Mouse (Mus musculus) olfactory bulb, adult 2 months (tissue): ENCODE results near the gene Exoc4. TPM values are rescaled to one million over a fixed set of nuclear protein-coding genes. Genes with fewer than 3 reads are reported as not detected.

Experiments used
- H3K27ac ChIP-seq: fragments of 200-500 bp; 2 replicates; pipeline ENCODE4 v1.5.1; 2012; ENCODE audit warnings: low read depth, low read length; ENCODE audit not compliant: insufficient read depth
- H3K4me1 ChIP-seq: fragments of 200-500 bp; 2 replicates; pipeline ENCODE4 v1.6.1; 2012; ENCODE audit warnings: low read length; ENCODE audit not compliant: control insufficient read depth, insufficient read depth
- H3K4me3 ChIP-seq: fragments of 200-500 bp; 2 replicates; pipeline ENCODE4 v1.5.1; 2012; ENCODE audit warnings: mild to moderate bottlenecking, low read depth, low read length, moderate library complexity; ENCODE audit not compliant: insufficient read depth
- CTCF ChIP-seq: fragments of 200-500 bp; IDR thresholded peaks from 2 replicates; pipeline ENCODE4 v1.5.1; 2012; ENCODE audit warnings: low read depth, mild to moderate bottlenecking, low read length, moderate library complexity; ENCODE audit not compliant: insufficient read depth
- POLR2A ChIP-seq: fragments of 200-500 bp; IDR thresholded peaks from 2 replicates; pipeline ENCODE4 v1.6.1; 2012; ENCODE audit warnings: mild to moderate bottlenecking, low read depth, low read length, moderate library complexity; ENCODE audit not compliant: insufficient read depth
- WGBS: fragments of 180-500 bp; shearing (Covaris S2); methylation state at CpG from one replicate; pipeline ENCODE4 v1.1.7; 2018; 5-methylcytosine and 5-hydroxymethylcytosine counted together
- polyA plus RNA-seq: library from polyadenylated mRNA; stranded (reverse); fragments of >200 nt; gene quantifications from 2 replicates; pipeline ENCODE4 v1.2.4, GENCODE M21; 2012; ENCODE audit warnings: low replicate concordance; ENCODE audit not compliant: missing spikeins, insufficient read depth, insufficient read length

Gene Exoc4
- polyA plus RNA-seq, 1 experiment: not detected

GRCm38 (mm10) chr6:33708907-33709306, 460.0 kb downstream of the Exoc4 start:
- H3K4me3 ChIP-seq: no peak overlapping the region
- no peak overlapping the region for H3K27ac ChIP-seq
- 0 out of 2 replicates have a peak, but pooled peaks cover 2% of the 10 kb centered on the region for H3K4me1 ChIP-seq
- WGBS: 73% methylated on average over 4 of the region's 4 CpGs
- TF ChIP-seq POLR2A (no peak), CTCF (no peak)

GRCm38 (mm10) chr6:33709340-33709739, 460.5 kb downstream of the Exoc4 start:
- H3K27ac ChIP-seq: no peak overlapping the region
- no peak overlapping the region for H3K4me3 ChIP-seq
- WGBS: 91% methylated on average over 5 of the region's 5 CpGs
- 0 out of 2 replicates have a peak, but pooled peaks cover 2% of the 10 kb centered on the region for H3K4me1 ChIP-seq
- TF ChIP-seq CTCF (no peak), POLR2A (no peak)

GRCm38 (mm10) chr6:33711742-33712141, 462.9 kb downstream of the Exoc4 start:
- H3K4me3 ChIP-seq: no peak overlapping the region
- no peak for TF ChIP-seq POLR2A
- TF ChIP-seq CTCF: no peak
- no peak overlapping the region for H3K27ac ChIP-seq
- WGBS: 74% methylated on average over 3 of the region's 3 CpGs
- 0 out of 2 replicates have a peak, but pooled peaks cover 2% of the 10 kb centered on the region for H3K4me1 ChIP-seq

GRCm38 (mm10) chr6:33712540-33713118, 463.7 kb downstream of the Exoc4 start:
- WGBS: 65% methylated on average over 7 of the region's 7 CpGs

GRCm38 (mm10) chr6:33716254-33716965, 467.5 kb downstream of the Exoc4 start:
- Histone ChIP-seq H3K4me1 (0 out of 2 replicates have a peak, but pooled peaks cover 2% of the 10 kb centered on the region), H3K27ac (no peak overlapping the region), H3K4me3 (no peak overlapping the region)
- TF ChIP-seq CTCF (no peak), POLR2A (no peak)
- WGBS: 65% methylated on average over 6 of the region's 6 CpGs

More at GRCm38 (mm10) chr6:33712540-33713118, 463.7 kb downstream of the Exoc4 start:
- TF ChIP-seq POLR2A (no peak), CTCF (no peak)
- no peak overlapping the region for H3K27ac ChIP-seq
- 0 out of 2 replicates have a peak, but pooled peaks cover 2% of the 10 kb centered on the region for H3K4me1 ChIP-seq
- no peak overlapping the region for H3K4me3 ChIP-seq

- no peak for TF ChIP-seq POLR2A
- no peak for TF ChIP-seq CTCF
- Histone ChIP-seq H3K27ac (no peak overlapping the region), H3K4me3 (no peak overlapping the region), H3K4me1 (no peaks in the 10 kb centered on the region)
- 41% methylated on average over 4 of the region's 4 CpGs for WGBS
These were observed 472.3 kb downstream of the Exoc4 start for GRCm38 (mm10) chr6:33721166-33721565.

GRCm38 (mm10) chr6:33722811-33723210, 473.9 kb downstream of the Exoc4 start:
- no peak overlapping the region for H3K4me3 ChIP-seq
- 96% methylated on average over 2 of the region's 2 CpGs for WGBS
- no peak overlapping the region for H3K27ac ChIP-seq
- H3K4me1 ChIP-seq: no peaks in the 10 kb centered on the region
- no peak for TF ChIP-seq CTCF
- no peak for TF ChIP-seq POLR2A

GRCm38 (mm10) chr6:33724596-33724995, 475.7 kb downstream of the Exoc4 start:
- no peak overlapping the region for H3K27ac ChIP-seq
- WGBS: 49% methylated on average over 3 of the region's 3 CpGs

GRCm38 (mm10) chr6:33727271-33727670, 478.4 kb downstream of the Exoc4 start:
- Histone ChIP-seq H3K4me1 (no peaks in the 10 kb centered on the region), H3K4me3 (no peak overlapping the region), H3K27ac (no peak overlapping the region)
- TF ChIP-seq POLR2A (no peak), CTCF (no peak)
- 74% methylated on average over 1 of the region's 1 CpGs for WGBS

More at GRCm38 (mm10) chr6:33724596-33724995, 475.7 kb downstream of the Exoc4 start:
- TF ChIP-seq POLR2A (no peak), CTCF (no peak)
- Histone ChIP-seq H3K4me3 (no peak overlapping the region), H3K4me1 (no peaks in the 10 kb centered on the region)
